Mouse (Mus musculus) adrenal gland, postnatal 25 days (tissue): ENCODE results near the gene Atraid. TPM values are rescaled to one million over a fixed set of nuclear protein-coding genes. Genes with fewer than 3 reads are reported as not detected.
"Not testable (repeated sequence)": the region's sequence is repeated elsewhere in the genome, so short reads cannot be mapped to it uniquely, and the experiment has no call there.

ENCODE experiments used
- DNase-seq: peaks from one replicate; pipeline ENCODE4 v3.0.0; 2021; ENCODE audit warnings: mixed read lengths
- long read RNA-seq: library from polyadenylated mRNA; stranded (forward); transcript quantifications from one replicate; pipeline ENCODE4 v2.0.0, GENCODE M21; 2021
- total RNA-seq: library from RNA; stranded (reverse); gene quantifications from 2 replicates; pipeline ENCODE4 v1.2.3, GENCODE M21; 2021

The Atraid gene
- 136 and 139 TPM in 2 replicates for total RNA-seq
- long read RNA-seq, transcript Atraid-201 (7 exons, 966 nt): major isoform, 85 of 104 reads
- long read RNA-seq, partial matches to known transcripts: 3 of 104 reads
- long read RNA-seq, other reads (novel, unspliced or antisense): 8 of 104 reads

DNA sequence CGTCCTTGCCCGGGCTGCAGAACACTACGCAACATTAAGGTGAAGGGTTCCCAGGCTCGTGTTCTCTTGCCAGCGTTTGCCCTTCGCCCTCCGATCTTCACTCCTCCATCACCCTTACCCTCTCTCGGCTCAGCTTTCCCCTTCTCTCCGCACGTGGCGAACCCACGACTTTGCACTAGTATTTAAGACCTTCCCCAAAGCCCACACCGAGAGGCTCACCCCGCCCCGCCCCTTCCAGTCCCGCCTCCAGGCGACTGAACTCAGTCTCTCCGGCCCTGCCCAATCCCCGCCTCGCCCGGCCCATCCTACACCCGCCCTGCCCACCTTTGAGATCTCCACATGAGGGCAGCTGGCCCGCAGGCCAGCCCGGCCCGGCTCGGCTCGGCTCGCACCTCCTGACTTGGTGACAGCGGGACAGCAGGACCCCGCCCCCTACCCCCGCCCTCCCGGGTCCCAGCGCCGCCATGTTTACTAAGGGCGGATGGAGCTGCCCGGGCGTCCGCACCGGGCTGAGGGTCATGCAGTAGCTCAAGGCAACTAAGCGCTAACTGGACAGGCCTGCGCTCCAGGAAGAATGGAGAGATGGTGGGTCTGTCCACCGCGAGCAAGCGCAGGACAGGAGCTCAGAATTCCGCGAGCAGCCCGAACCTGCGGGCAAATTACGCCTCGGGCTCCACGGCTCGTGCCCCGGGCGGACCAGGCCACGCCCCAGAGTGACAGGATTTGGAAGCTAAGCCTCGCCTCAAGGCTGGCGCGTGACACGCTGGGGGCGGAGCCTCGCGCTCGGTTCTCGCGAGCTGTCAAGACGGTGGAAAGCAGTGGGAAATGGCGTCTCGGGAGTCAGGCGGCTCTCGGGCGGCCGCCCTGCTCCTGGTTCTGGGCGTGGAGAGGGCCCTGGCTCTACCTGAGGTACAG lies at the start of gene Atraid:
Gene Atraid, plus strand, starts transcription at position 465 of the 915 bp plus-strand sequence.
- DNase-seq: peak; percentile 98

GRCm38 (mm10) chr5:30999324-30999723 lies 48.8 kb upstream of the Atraid start:
- no peak for DNase-seq

- DNase-seq: no peak
Observed at GRCm38 (mm10) chr5:31000122-31000521, 48.0 kb upstream of the Atraid start.

DNA sequence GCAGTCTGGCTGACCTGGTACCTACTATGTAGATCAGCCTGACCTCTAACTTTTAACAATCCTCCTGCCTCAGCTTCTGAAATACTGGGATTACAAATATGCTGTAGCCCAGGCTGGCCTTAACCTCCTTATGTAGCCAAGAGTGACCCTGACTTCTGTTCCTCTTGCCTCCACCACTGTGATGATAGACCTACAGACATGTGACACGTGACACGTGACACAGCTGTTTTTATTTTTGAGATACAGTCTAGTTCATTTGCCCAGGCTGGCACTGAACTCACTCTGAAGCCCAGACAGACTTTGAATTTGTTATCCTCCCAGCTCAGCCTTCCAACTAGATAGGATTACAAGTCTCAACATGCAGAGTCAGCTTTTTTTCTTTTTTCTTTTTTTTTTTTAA lies 47.1 kb upstream of the Atraid start:
- no peak for DNase-seq

DNA sequence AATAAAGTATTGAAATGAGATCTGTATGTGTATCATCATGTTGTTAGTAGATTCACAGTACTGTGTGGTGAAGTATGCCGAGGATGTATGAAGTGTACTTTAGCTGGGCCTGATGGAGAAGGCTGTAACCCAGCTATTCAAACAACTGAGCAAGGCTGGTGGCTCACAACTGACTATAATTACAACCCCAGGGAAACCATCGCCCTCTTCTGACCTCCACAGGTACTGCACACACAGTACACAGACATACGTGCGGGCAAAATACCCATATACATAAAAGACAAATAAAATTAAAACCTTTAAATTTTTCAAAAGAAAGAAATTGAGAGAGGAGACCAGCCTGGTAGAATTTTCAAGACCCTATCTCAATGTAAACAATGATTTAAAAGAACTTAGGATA lies 46.6 kb upstream of the Atraid start:
- DNase-seq: no peak

GRCm38 (mm10) chr5:31004184-31004583 lies 43.9 kb upstream of the Atraid start:
- peak; percentile 93 for DNase-seq

DNA sequence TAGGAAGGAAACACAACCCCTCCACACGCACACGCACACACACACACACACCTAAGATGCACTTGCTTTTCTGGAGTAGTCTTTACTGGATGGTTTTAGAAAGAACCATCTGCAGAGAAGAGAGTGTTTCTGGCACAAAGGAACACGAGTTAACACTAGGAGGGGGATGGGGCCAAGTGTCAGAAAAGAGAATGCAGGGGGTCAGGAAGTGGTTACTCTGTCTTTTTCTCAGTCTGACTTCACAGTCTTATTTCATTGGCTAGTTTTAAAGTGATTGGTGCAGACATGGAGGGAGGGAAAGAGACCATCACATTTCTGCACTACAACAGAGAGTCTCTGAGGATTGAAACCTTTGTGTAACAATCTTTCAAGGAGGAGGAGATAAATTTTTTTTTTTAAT lies 35.4 kb upstream of the Atraid start:
- DNase-seq: no peak

- no peak for DNase-seq
Observed at GRCm38 (mm10) chr5:31015913-31016312, 32.2 kb upstream of the Atraid start.

- not testable (repeated sequence) for DNase-seq
Observed at GRCm38 (mm10) chr5:31021790-31022189, 26.3 kb upstream of the Atraid start.

DNA sequence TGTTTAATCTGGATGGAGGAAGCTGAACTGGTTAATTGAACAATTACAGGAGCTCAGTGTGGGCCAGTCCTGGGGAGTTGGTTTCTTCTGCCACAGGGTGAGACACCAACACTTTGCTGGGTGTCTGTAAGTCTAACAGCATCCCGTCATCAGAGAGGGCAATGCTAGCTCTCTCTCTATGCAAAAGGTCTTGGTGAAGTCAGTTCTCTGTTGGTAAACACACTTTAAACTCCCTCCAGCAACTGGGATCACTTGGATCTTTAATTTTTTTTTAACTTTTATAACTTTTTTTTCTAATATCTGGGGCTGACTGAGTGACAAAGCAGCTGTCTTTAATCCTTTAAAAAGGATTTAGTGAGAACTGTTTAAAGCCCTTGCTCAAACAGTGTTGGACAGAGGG lies 25.4 kb upstream of the Atraid start:
- DNase-seq: no peak

- no peak for DNase-seq
Observed at GRCm38 (mm10) chr5:31023254-31023653, 24.9 kb upstream of the Atraid start.

- DNase-seq: no peak
Observed at GRCm38 (mm10) chr5:31024641-31025040, 23.5 kb upstream of the Atraid start.

DNA sequence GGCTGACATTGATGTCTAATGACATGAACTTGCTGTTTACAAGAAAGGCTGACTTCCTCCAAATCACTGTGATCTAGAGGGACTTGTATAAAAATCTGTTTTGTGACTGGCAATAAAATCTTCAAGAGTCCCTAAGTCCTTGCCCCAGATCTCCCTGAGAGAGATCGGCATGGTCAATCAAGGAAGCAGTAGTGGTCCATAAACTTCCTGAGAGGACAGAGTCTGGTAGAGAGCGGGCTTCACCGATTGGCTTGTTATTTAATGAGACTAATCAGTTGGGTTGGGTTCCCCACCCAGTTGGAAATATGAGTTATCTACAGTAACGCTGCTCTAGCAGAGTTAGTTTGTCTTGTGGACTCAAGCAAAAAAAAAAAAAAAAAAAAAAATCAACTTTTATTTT lies 17.2 kb upstream of the Atraid start:
- DNase-seq: no peak

- no peak for DNase-seq
Observed at GRCm38 (mm10) chr5:31031508-31031907, 16.6 kb upstream of the Atraid start.

DNA sequence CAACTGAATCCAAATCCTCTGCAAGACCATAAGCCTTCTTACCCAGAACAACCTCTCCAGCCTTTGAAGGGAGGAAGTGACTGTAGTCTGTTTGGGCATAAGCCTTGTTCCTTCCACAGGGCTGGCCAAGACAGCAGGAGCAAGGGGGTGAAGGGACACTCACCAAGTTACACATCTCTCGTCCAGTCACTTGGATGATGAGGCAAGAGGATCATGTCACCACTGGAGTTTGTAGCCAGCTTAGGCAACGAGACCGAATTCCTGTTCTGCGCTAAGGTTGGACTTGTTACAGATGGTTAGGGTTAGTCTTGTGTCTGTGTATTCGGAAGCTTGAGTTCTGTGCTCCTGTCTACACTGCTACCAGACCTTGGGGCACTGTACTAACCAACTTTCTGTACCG lies 13.4 kb upstream of the Atraid start:
- no peak for DNase-seq

DNA sequence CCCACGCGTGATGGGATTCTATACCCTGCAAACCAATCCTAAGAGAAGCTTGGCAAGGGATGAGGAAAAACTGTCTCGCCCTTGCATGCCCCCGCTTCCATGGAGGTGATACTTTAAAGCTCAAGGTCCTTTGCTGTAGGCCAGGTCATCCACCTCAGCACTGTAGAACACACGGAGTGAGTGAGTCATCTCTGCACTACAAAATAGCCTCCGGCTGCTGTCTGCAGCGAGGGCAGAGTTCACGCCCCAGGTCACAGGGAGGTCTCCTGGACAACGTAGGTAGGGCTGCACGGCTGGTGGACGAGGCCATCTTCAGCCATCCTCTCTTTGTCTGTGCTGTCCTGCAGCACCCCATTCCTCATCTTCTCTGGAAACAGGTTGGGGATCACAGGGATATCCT lies 11.6 kb upstream of the Atraid start:
- DNase-seq: not testable (repeated sequence)

DNA sequence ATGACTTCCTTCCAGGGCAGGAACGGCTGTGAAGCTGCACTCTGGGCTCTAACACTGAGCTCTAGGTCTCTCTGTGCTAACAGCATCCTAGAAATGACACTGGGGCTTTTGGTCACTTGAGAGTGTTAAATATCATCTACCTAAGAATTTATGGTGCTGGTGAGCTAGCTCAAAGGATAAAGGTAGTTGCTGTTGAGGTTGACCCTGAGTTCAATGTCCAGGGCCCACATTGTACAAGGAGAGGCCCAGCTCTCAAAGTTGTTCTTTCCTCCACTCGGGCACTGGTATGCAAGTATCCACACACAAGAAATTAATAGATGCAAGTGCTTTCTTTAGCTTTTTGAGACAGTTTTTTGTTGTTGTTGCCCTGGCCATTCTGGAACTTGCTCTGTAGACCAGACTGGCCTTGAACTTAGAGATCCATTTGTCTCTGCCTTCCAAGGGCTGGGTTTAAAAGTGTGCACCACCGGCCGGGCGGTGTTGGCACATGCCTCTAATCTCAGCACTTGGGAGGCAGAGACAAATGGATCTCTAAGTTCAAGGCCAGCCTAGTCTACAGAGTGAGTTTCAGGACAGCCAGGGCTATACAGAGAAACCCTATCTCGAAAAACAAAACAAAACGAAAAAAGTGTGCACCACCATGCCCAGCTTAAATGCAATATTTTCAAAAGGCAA lies 9.8 kb upstream of the Atraid start:
- DNase-seq: peak; percentile 39

DNA sequence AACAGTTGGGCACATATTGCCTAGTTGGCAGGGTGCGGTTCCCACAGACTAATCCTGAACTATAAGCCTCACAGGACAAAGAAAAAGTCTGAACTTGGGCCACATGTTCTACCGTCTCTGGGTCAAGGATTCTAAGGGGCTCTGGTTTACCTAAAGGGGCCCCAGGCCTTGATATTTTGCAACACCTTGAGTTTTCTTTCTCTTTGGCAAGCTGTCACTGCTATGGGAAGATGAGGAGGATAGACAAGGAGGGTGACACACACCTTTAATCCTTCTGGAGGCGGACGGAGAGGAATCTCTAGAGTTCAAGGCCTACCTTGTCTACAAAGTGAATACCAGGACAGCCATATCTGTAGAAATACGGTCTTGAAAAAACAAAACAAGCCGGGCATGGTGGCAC lies 1.7 kb upstream of the Atraid start:
- no peak for DNase-seq

- DNase-seq: no peak
Observed at GRCm38 (mm10) chr5:31047074-31047473, 1.0 kb upstream of the Atraid start.

GRCm38 (mm10) chr5:31048763-31049641 lies 890 bp downstream of the Atraid start, which contains the start of gene Slc5a6:
TSS of gene Slc5a6 (minus strand) at chr5:31048924.
- no peak for DNase-seq

GRCm38 (mm10) chr5:31050427-31050826 lies 2.3 kb downstream of the Atraid start:
- no peak for DNase-seq

GRCm38 (mm10) chr5:31053728-31054127 lies 5.6 kb downstream of the Atraid start:
- DNase-seq: not testable (repeated sequence)
